Mouse (Mus musculus): ENCODE measurements around the gene Gtse1.
A peak's percentile ranks its signal among the peaks of the same experiment; 100 is the strongest.
"Not testable (repeated sequence)": the region's sequence is repeated elsewhere in the genome, so short reads cannot be mapped to it uniquely, and the experiment has no call there.

The Gtse1 gene

GRCm38 (mm10) chr15:85859490-85860031, at the start of gene Gtse1:
Gene Gtse1 (plus strand): TSS chr15:85859745.
- peak; percentile 86 to 90 for DNase-seq (ENCODE audit: low spot score in 2 of 2)

GRCm38 (mm10) chr15:85810462-85810805, 49.1 kb upstream of the Gtse1 start:
- no peak for DNase-seq (ENCODE audit: low spot score in 2 of 2)

- peak; percentile 53 to 63 for DNase-seq (ENCODE audit: low spot score in 2 of 2)
These were observed 48.6 kb upstream of the Gtse1 start for GRCm38 (mm10) chr15:85810806-85811521.

GRCm38 (mm10) chr15:85811535-85812277, 47.8 kb upstream of the Gtse1 start, which contains the start of gene Cdpf1:
Gene Cdpf1 (minus strand): TSS chr15:85811697.
- peak; percentile 98 for DNase-seq (ENCODE audit: low spot score in 2 of 2)

- no peak for DNase-seq (ENCODE audit: low spot score in 2 of 2)
These were observed 46.1 kb upstream of the Gtse1 start for GRCm38 (mm10) chr15:85813428-85813827.

- no peak for DNase-seq (ENCODE audit: low spot score in 2 of 2)
These were observed 38.1 kb upstream of the Gtse1 start, which contains the start of gene Pkdrej for GRCm38 (mm10) chr15:85821203-85822010. Gene Pkdrej (minus strand): TSS chr15:85821734.

GRCm38 (mm10) chr15:85822011-85822359, 37.6 kb upstream of the Gtse1 start:
- DNase-seq (ENCODE audit: low spot score in 2 of 2): no peak

GRCm38 (mm10) chr15:85826676-85827075, 32.9 kb upstream of the Gtse1 start:
- no peak for DNase-seq (ENCODE audit: low spot score in 2 of 2)

- no peak for DNase-seq (ENCODE audit: low spot score in 2 of 2)
These were observed 31.5 kb upstream of the Gtse1 start for GRCm38 (mm10) chr15:85828071-85828470.

GRCm38 (mm10) chr15:85829470-85829869, 30.1 kb upstream of the Gtse1 start:
- no peak for DNase-seq (ENCODE audit: low spot score in 2 of 2)

GRCm38 (mm10) chr15:85831954-85832590, 27.5 kb upstream of the Gtse1 start, which contains the start of gene Ttc38:
Gene Ttc38 (plus strand): TSS chr15:85832306.
- DNase-seq (ENCODE audit: low spot score in 2 of 2): peak; percentile 65 to 69

- DNase-seq (ENCODE audit: low spot score in 2 of 2): no peak
These were observed 26.9 kb upstream of the Gtse1 start for GRCm38 (mm10) chr15:85832599-85832998.

GRCm38 (mm10) chr15:85835335-85835734, 24.2 kb upstream of the Gtse1 start:
- no peak for DNase-seq (ENCODE audit: low spot score in 2 of 2)

GRCm38 (mm10) chr15:85836887-85837286, 22.7 kb upstream of the Gtse1 start:
- no peak for DNase-seq (ENCODE audit: low spot score in 2 of 2)

GRCm38 (mm10) chr15:85840983-85841382, 18.6 kb upstream of the Gtse1 start:
- DNase-seq (ENCODE audit: low spot score in 2 of 2): no peak

GRCm38 (mm10) chr15:85841796-85842360, 17.7 kb upstream of the Gtse1 start:
- no peak for DNase-seq (ENCODE audit: low spot score in 2 of 2)

GRCm38 (mm10) chr15:85845071-85845470, 14.5 kb upstream of the Gtse1 start:
- no peak for DNase-seq (ENCODE audit: low spot score in 2 of 2)

GRCm38 (mm10) chr15:85851656-85852392, 7.7 kb upstream of the Gtse1 start:
- no peak for DNase-seq (ENCODE audit: low spot score in 2 of 2)

- DNase-seq (ENCODE audit: low spot score in 2 of 2): peak in 1 of 2 experiments; percentile 10
These were observed 510 bp upstream of the Gtse1 start for GRCm38 (mm10) chr15:85858980-85859489.

- not testable (repeated sequence) for DNase-seq (ENCODE audit: low spot score in 2 of 2)
These were observed 6.4 kb downstream of the Gtse1 start for GRCm38 (mm10) chr15:85865913-85866312.
